Mouse (Mus musculus) embryo, embryonic 11 days (tissue): Measurements from ENCODE around the gene Vmn1r17.
"Not testable (repeated sequence)": the region's sequence is repeated elsewhere in the genome, so short reads cannot be mapped to it uniquely, and the experiment has no call there.

Experiments used
- DNase-seq: peaks from one replicate; pipeline ENCODE4 v3.0.0-alpha.2; 2015

Vmn1r17 gene

GRCm38 (mm10) chr6:57363627-57364026, at the start of gene Vmn1r17:
TSS of gene Vmn1r17 (minus strand) at chr6:57363727.
- no peak for DNase-seq

- DNase-seq: not testable (repeated sequence)
These were observed 40.0 kb upstream of the Vmn1r17 start, which contains the start of gene Vmn1r19 for GRCm38 (mm10) chr6:57403480-57403879. TSS of gene Vmn1r19 (plus strand) at chr6:57403780.

GRCm38 (mm10) chr6:57395683-57396082, 32.2 kb upstream of the Vmn1r17 start, which contains the start of gene Vmn1r18:
TSS of gene Vmn1r18 (minus strand) at chr6:57395783.
- no peak for DNase-seq

GRCm38 (mm10) chr6:57367496-57367895, 4.0 kb upstream of the Vmn1r17 start:
- no peak for DNase-seq

GRCm38 (mm10) chr6:57365866-57366265, 2.3 kb upstream of the Vmn1r17 start:
- DNase-seq: not testable (repeated sequence)

GRCm38 (mm10) chr6:57356864-57357263, 6.7 kb downstream of the Vmn1r17 start:
- DNase-seq: no peak

- DNase-seq: no peak
These were observed 34.1 kb downstream of the Vmn1r17 start, which contains the start of gene Vmn1r16 for GRCm38 (mm10) chr6:57329394-57329793. TSS of gene Vmn1r16 (minus strand) at chr6:57329494.

- DNase-seq: no peak
These were observed 37.4 kb downstream of the Vmn1r17 start for GRCm38 (mm10) chr6:57326176-57326575.
